Mouse (Mus musculus): ENCODE measurements around the gene Dnaja1. TPM values are rescaled to one million over a fixed set of nuclear protein-coding genes. Genes with fewer than 3 reads are reported as not detected.

Dnaja1 gene
- polyA plus RNA-seq, 1 experiment from 2014 or later: 708 TPM

- WGBS: 93% methylated on average over 4 of the region's 4 CpGs
- DNase-seq (ENCODE audit: low spot score) (no peak), ATAC-seq (replicated peaks; ENCODE audit: insufficient number of reproducible peaks, low FRiP score, low TSS enrichment, low read depth) (no peak)
- Histone ChIP-seq H3K4me2 (ENCODE audit: low read depth, low read length) (no peak overlapping the region), H3K9ac (replicated peaks; ENCODE audit: low read length) (no peak overlapping the region), H3K36me3 (replicated peaks; ENCODE audit: control insufficient read depth, insufficient read depth, low read depth, low read length) (no peaks in the 10 kb centered on the region), H3K27me3 (ENCODE audit: control insufficient read depth, insufficient read depth, low read length) (no peaks in the 10 kb centered on the region), H3K27ac (replicated peaks; ENCODE audit: low read depth, low read length) (no peak overlapping the region), H3K4me3 (ENCODE audit: low read depth, low read length) (no peak overlapping the region), H3K9me3 (replicated peaks; ENCODE audit: control insufficient read depth, low read length) (no peaks in the 10 kb centered on the region), H3K4me1 (ENCODE audit: control insufficient read depth, insufficient read depth, low read length) (no peaks in the 10 kb centered on the region; the same call in 1 of the 2 replicates)
Observed at GRCm38 (mm10) chr4:40783049-40783448, 61.1 kb downstream of the Dnaja1 start.

- 80% methylated on average over 10 of the region's 10 CpGs for WGBS
- DNase-seq (ENCODE audit: low spot score): no peak
Observed at GRCm38 (mm10) chr4:40784556-40785169, 62.7 kb downstream of the Dnaja1 start.

DNA sequence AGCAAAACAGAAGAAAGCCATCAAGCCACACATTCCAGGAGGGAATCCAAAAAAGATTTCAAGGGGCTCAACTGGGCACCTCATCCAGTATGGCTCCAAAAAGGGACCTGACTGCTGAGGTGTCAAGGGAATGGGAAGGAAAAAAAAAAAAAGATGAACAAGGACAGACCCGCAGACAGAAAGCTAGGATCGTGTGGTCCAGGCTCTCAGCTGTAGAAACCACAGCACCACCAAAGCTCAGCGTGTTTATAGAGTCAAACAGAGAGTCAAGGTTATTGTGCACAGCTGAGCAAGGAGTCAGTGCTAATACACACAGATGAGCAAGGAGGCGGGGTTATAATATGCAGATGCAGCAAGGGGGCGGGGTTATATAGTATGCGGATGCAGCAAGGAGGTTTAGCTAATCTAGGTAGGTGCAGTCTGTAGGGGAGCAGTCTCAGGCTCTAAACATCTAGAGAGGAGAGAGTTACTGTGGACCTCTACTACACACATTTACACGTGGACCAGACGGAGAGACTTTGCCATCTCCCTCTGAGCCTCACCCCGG, 63.7 kb downstream of the Dnaja1 start:
- no peaks in the 10 kb centered on the region for H3K9me3 ChIP-seq (replicated peaks; ENCODE audit: control insufficient read depth, low read length)
- H3K4me2 ChIP-seq (ENCODE audit: low read depth, low read length): no peak overlapping the region
- no peak overlapping the region for H3K27ac ChIP-seq (replicated peaks; ENCODE audit: low read depth, low read length)
- no peaks in the 10 kb centered on the region for H3K27me3 ChIP-seq (ENCODE audit: control insufficient read depth, insufficient read depth, low read length)
- ATAC-seq (replicated peaks; ENCODE audit: insufficient number of reproducible peaks, low FRiP score, low TSS enrichment, low read depth) (0 out of 2 replicates have a peak, but pooled peaks have one; percentile 14), DNase-seq (ENCODE audit: low spot score) (no peak)
- no peaks in the 10 kb centered on the region; the same call in 1 of the 2 replicates for H3K4me1 ChIP-seq (ENCODE audit: control insufficient read depth, insufficient read depth, low read length)
- no peak overlapping the region for H3K9ac ChIP-seq (replicated peaks; ENCODE audit: low read length)
- H3K4me3 ChIP-seq (ENCODE audit: low read depth, low read length): no peak overlapping the region
- H3K36me3 ChIP-seq (replicated peaks; ENCODE audit: control insufficient read depth, insufficient read depth, low read depth, low read length): no peaks in the 10 kb centered on the region
- 81% methylated on average over 9 of the region's 9 CpGs for WGBS

More at GRCm38 (mm10) chr4:40784556-40785169, 62.7 kb downstream of the Dnaja1 start:
- H3K4me2 ChIP-seq (ENCODE audit: low read depth, low read length): no peak overlapping the region
- no peaks in the 10 kb centered on the region; the same call in 1 of the 2 replicates for H3K4me1 ChIP-seq (ENCODE audit: control insufficient read depth, insufficient read depth, low read length)
- no peak for ATAC-seq (replicated peaks; ENCODE audit: insufficient number of reproducible peaks, low FRiP score, low TSS enrichment, low read depth)
- H3K9me3 ChIP-seq (replicated peaks; ENCODE audit: control insufficient read depth, low read length): no peaks in the 10 kb centered on the region
- H3K4me3 ChIP-seq (ENCODE audit: low read depth, low read length): no peak overlapping the region
- H3K9ac ChIP-seq (replicated peaks; ENCODE audit: low read length): no peak overlapping the region
- H3K36me3 ChIP-seq (replicated peaks; ENCODE audit: control insufficient read depth, insufficient read depth, low read depth, low read length): no peaks in the 10 kb centered on the region
- no peaks in the 10 kb centered on the region for H3K27me3 ChIP-seq (ENCODE audit: control insufficient read depth, insufficient read depth, low read length)
- H3K27ac ChIP-seq (replicated peaks; ENCODE audit: low read depth, low read length): no peak overlapping the region

DNA sequence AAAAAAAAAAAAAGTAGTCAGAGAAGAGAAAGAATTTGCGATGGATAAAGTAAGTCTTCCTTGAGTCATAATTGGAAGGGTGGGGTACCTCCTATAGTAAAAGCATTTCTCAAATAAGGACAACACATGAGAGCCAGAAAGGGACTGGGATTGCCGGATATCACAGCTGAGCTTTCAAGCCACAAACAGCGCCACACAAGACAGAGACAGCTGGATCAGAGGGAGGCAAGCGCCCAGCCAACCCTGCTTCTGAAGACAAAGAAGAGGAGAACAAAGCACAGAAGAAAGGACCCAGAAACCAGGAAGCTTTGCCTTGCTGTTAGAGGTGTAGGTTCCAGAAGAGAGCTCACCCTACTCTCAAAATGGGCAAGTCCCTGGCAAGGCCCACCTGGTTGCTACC, 64.6 kb downstream of the Dnaja1 start:
- Histone ChIP-seq H3K36me3 (replicated peaks; ENCODE audit: control insufficient read depth, insufficient read depth, low read depth, low read length) (no peaks in the 10 kb centered on the region), H3K9ac (replicated peaks; ENCODE audit: low read length) (no peak overlapping the region), H3K9me3 (replicated peaks; ENCODE audit: control insufficient read depth, low read length) (no peaks in the 10 kb centered on the region), H3K27ac (replicated peaks; ENCODE audit: low read depth, low read length) (no peak overlapping the region), H3K4me1 (ENCODE audit: control insufficient read depth, insufficient read depth, low read length) (no peaks in the 10 kb centered on the region; the same call in 1 of the 2 replicates), H3K27me3 (ENCODE audit: control insufficient read depth, insufficient read depth, low read length) (no peaks in the 10 kb centered on the region), H3K4me3 (ENCODE audit: low read depth, low read length) (no peak overlapping the region), H3K4me2 (ENCODE audit: low read depth, low read length) (no peak overlapping the region)
- WGBS: 76% methylated on average over 4 of the region's 4 CpGs
- ATAC-seq (replicated peaks; ENCODE audit: insufficient number of reproducible peaks, low FRiP score, low TSS enrichment, low read depth) (no peak), DNase-seq (ENCODE audit: low spot score) (no peak)

MicroRNAs within 50 kb of the gene (microRNA counts, 519-probe panel; counts per million panel counts)
- microRNA mmu-miR-207: not detected

Small RNA genes lying within 50 kb of the gene (microRNA-seq; reads per million reads assigned to microRNA genes)
- gene Mir207 (ENCODE audit: borderline number of aligned reads): not detected

Other genes starting within 250 kb of the Dnaja1 start
- 0.24 and 0.27 TPM in 2 replicates for gene Tmem215, start 250.0 kb upstream of the Dnaja1 start, polyA plus RNA-seq (2014; fragmentation: Nextera tagmentation; extraction: Ambion mirVana)
- 37.8 and 38.2 TPM in 2 replicates for gene Aptx, start 19.0 kb upstream of the Dnaja1 start, polyA plus RNA-seq (2014; fragmentation: Nextera tagmentation; extraction: Ambion mirVana)
- gene Smu1, start 35.8 kb downstream of the Dnaja1 start, polyA plus RNA-seq (2014; fragmentation: Nextera tagmentation; extraction: Ambion mirVana): 195 and 203 TPM in 2 replicates
- 28.3 and 28.9 TPM in 2 replicates for gene B4galt1, start 131.9 kb downstream of the Dnaja1 start, polyA plus RNA-seq (2014; fragmentation: Nextera tagmentation; extraction: Ambion mirVana)
- not detected in 2 replicates for gene Spink4, start 197.9 kb downstream of the Dnaja1 start, polyA plus RNA-seq (2014; fragmentation: Nextera tagmentation; extraction: Ambion mirVana)
- gene Bag1, start 226.1 kb downstream of the Dnaja1 start, polyA plus RNA-seq (2014; fragmentation: Nextera tagmentation; extraction: Ambion mirVana): 271 and 295 TPM in 2 replicates
- 122 and 142 TPM in 2 replicates for gene Chmp5, start 226.3 kb downstream of the Dnaja1 start, polyA plus RNA-seq (2014; fragmentation: Nextera tagmentation; extraction: Ambion mirVana)
- gene Nfx1, start 248.8 kb downstream of the Dnaja1 start, polyA plus RNA-seq (2014; fragmentation: Nextera tagmentation; extraction: Ambion mirVana): 93.7 and 97.1 TPM in 2 replicates